Mouse (Mus musculus): ENCODE measurements around the gene Ypel4. TPM values are rescaled to one million over a fixed set of nuclear protein-coding genes. Genes with fewer than 3 reads are reported as not detected.

The Ypel4 gene
- polyA plus RNA-seq (2017; shearing (Covaris generic)): 2.3 TPM

GRCm38 (mm10) chr2:84733579-84734300 lies at the start of gene Ypel4:
Gene Ypel4, plus strand, starts transcription at chr2:84734058.

GRCm38 (mm10) chr2:84714811-84715561 lies 18.9 kb upstream of the Ypel4 start, which contains the start of gene Zdhhc5:
Gene Zdhhc5, minus strand, starts transcription at chr2:84715180.

DNA sequence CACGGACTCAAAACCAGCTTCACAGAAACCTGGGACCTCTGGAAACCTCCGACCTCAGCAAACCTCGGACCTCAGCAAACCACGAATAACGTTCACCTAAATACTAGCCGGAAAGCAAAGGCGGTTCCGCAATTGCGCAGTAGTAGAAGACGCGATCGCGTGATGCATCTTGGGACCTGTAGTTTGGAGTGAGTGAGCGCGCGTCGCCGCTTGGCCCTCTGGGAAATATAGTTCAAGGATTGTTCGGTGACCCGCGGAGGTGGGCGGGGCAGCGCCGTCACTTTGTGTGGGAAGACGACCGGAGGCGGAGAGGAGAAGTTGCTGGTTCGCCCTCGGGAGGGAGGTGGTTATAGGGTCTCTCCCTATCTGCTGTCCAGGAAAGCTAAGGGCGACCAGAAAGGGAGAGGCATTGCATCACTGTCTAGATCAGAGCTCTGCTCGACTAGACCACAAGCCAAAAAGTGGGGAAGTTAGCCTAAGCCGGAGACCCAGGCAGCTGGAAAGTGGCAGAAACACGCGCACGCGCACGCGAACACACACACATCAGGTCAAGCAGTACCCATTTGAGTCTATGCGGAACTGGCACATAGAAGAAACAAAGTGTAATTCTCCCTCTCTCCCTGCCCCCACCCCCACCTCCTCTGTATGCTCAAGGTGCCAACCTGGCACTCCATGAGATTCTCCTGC lies 6.5 kb upstream of the Ypel4 start, which contains the start of gene Clp1:
Gene Clp1, minus strand, starts transcription at position 179 of the 687 bp plus-strand sequence.

GRCm38 (mm10) chr2:84743561-84743960 lies 9.7 kb downstream of the Ypel4 start, which contains the start of gene Gm19426:
Gene Gm19426, minus strand, starts transcription at chr2:84743655.

DNA sequence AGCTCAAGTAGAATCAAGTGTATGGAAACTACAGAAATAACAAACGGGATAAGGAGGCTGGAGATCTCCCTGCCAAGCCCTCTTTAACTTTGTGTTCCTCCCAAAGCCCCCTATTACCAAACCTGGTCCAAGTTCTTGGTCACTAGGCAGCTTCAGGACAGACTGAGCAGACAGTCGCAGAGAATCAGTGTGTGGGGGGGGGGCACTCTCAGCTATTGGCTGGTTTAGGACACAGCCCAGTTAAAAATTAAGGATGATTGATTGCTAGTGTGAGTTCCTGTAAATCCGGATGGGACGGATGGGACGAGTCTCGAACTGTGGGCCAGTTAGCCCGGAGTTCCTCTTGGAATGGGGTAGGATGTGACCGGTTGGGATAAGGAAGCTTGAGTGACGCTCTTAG lies 41.4 kb downstream of the Ypel4 start, which contains the start of gene Serping1:
Gene Serping1, minus strand, starts transcription at position 204 of the 400 bp plus-strand sequence.

Other genes starting within 250 kb of the Ypel4 start
- 2.9 TPM for gene Ctnnd1, start 83.3 kb upstream of the Ypel4 start, polyA plus RNA-seq (2017; shearing (Covaris generic))
- 0.12 TPM for gene Btbd18, start 75.0 kb upstream of the Ypel4 start, polyA plus RNA-seq (2017; shearing (Covaris generic))
- gene Selenoh, start 63.3 kb upstream of the Ypel4 start, polyA plus RNA-seq (2017; shearing (Covaris generic)): 89.0 TPM
- gene Gm28635, start 56.0 kb upstream of the Ypel4 start, polyA plus RNA-seq (2017; shearing (Covaris generic)): not detected
- gene Med19, start 55.7 kb upstream of the Ypel4 start, polyA plus RNA-seq (2017; shearing (Covaris generic)): 41.4 TPM
- gene Tmx2, start 54.9 kb upstream of the Ypel4 start, polyA plus RNA-seq (2017; shearing (Covaris generic)): 108 TPM
- 23.4 TPM for gene Zdhhc5, start 18.9 kb upstream of the Ypel4 start, polyA plus RNA-seq (2017; shearing (Covaris generic))
- gene Clp1, start 6.7 kb upstream of the Ypel4 start, polyA plus RNA-seq (2017; shearing (Covaris generic)): 62.7 TPM
- gene Gm19426, start 9.6 kb downstream of the Ypel4 start, polyA plus RNA-seq (2017; shearing (Covaris generic)): not detected
- gene Serping1, start 41.4 kb downstream of the Ypel4 start, polyA plus RNA-seq (2017; shearing (Covaris generic)): not detected
- gene Ube2l6, start 64.8 kb downstream of the Ypel4 start, polyA plus RNA-seq (2017; shearing (Covaris generic)): 77.5 TPM
- not detected for gene Smtnl1, start 88.6 kb downstream of the Ypel4 start, polyA plus RNA-seq (2017; shearing (Covaris generic))
- 34.2 TPM for gene Timm10, start 92.9 kb downstream of the Ypel4 start, polyA plus RNA-seq (2017; shearing (Covaris generic))
- 12.3 TPM for gene Slc43a1, start 104.8 kb downstream of the Ypel4 start, polyA plus RNA-seq (2017; shearing (Covaris generic))
- gene Rtn4rl2, start 152.7 kb downstream of the Ypel4 start, polyA plus RNA-seq (2017; shearing (Covaris generic)): not detected
- 14.3 TPM for gene Slc43a3, start 202.5 kb downstream of the Ypel4 start, polyA plus RNA-seq (2017; shearing (Covaris generic))
- not detected for gene Prg2, start 246.4 kb downstream of the Ypel4 start, polyA plus RNA-seq (2017; shearing (Covaris generic))

Measured in activated CD4-positive, CD25-positive, alpha-beta regulatory T cell, adult 9 weeks (primary cell).